Mouse (Mus musculus) cortical plate, adult 2 months (tissue): ENCODE data around the gene Car15.

Experiments used
- CTCF ChIP-seq: fragments of 200-500 bp; IDR thresholded peaks from 2 replicates; pipeline ENCODE4 v1.5.1; 2011; ENCODE audit warnings: mild to moderate bottlenecking, control low read depth, low read length; ENCODE audit not compliant: insufficient read depth; ENCODE audit errors: extremely low read depth
- POLR2A ChIP-seq: fragments of 200-500 bp; IDR thresholded peaks from 2 replicates; pipeline ENCODE4 v1.6.1; 2011; ENCODE audit warnings: mild to moderate bottlenecking, low read length, control low read depth; ENCODE audit not compliant: insufficient read depth; ENCODE audit errors: extremely low read depth

GRCm38 (mm10) chr16:17882196-17882595, 44.0 kb upstream of the Car15 start:
- TF ChIP-seq CTCF: no peak
- TF ChIP-seq POLR2A: no peak
